Mouse (Mus musculus) testis, adult 2 months (tissue): ENCODE measurements at regions not wholly inside any gene's neighbourhood (a gene's known extent, or its start where the extent isn't known, plus 50 kb on each side); places are given as distances from the start of the nearest gene placed in this dataset.

Experiments
- CTCF ChIP-seq: fragments of 200-500 bp; IDR thresholded peaks from 2 replicates; pipeline ENCODE4 v1.5.1; 2012; ENCODE audit warnings: low read depth, mild to moderate bottlenecking, inconsistent platforms, low read length, moderate library complexity; ENCODE audit not compliant: control insufficient read depth, insufficient read depth, insufficient replicate concordance
- POLR2A ChIP-seq: fragments of 200-500 bp; IDR thresholded peaks from 2 replicates; pipeline ENCODE4 v1.6.1; 2012; ENCODE audit warnings: low read depth, mild to moderate bottlenecking, inconsistent platforms, low read length, moderate library complexity; ENCODE audit not compliant: control insufficient read depth

GRCm38 (mm10) chr17:68143307-68143706, 130.3 kb upstream of the L3mbtl4 start:
- TF ChIP-seq POLR2A (no peak), CTCF (no peak)
